Mouse (Mus musculus) CH12.LX (cell line): ENCODE measurements around the gene A030005L19Rik. TPM values are rescaled to one million over a fixed set of nuclear protein-coding genes. Genes with fewer than 3 reads are reported as not detected.

Experiments
- DNase-seq: peaks from one replicate; pipeline ENCODE4 v3.0.0-alpha.2; 2013; ENCODE audit errors: extremely low read depth
- H3K27ac ChIP-seq: 2 replicates; pipeline ENCODE4 v1.5.1; 2012; ENCODE audit warnings: low read depth, mild to moderate bottlenecking, control low read depth, moderate library complexity; ENCODE audit not compliant: insufficient read depth
- H3K27me3 ChIP-seq: replicated peaks from 2 replicates; pipeline ENCODE3; 2012; ENCODE audit warnings: inconsistent platforms
- H3K36me3 ChIP-seq, 2 experiments: replicated peaks in 1 of 2; 2 replicates each; pipeline versions ENCODE3 to v1.6.1; 2012; ENCODE audit warnings: inconsistent platforms in 1 of 2, low read length in 1 of 2, mild to moderate bottlenecking in 1 of 2, mixed read lengths in 1 of 2, moderate library complexity in 1 of 2; ENCODE audit not compliant: control insufficient read depth in 1 of 2, insufficient read depth in 1 of 2
- H3K4me1 ChIP-seq, 2 experiments: 2 replicates each; pipeline ENCODE4 v1.6.1; 2012; ENCODE audit warnings: inconsistent platforms in 1 of 2, moderate library complexity in 1 of 2; ENCODE audit not compliant: insufficient read depth in 2 of 2, control insufficient read depth in 1 of 2
- H3K4me2 ChIP-seq: 2 replicates; pipeline ENCODE4 v1.6.1; 2012; ENCODE audit warnings: low read depth, mild to moderate bottlenecking, control low read depth; ENCODE audit not compliant: poor library complexity, insufficient read depth, severe bottlenecking
- H3K4me3 ChIP-seq, 3 experiments: fragments of 150-350 bp in 1 of 3; sonication (generic) in 1 of 3; replicated peaks in 1 of 3; 2 replicates each; pipeline versions ENCODE3 to v1.5.1; 2011 to 2012; ENCODE audit warnings: low read depth in 2 of 3, low read length in 2 of 3, mild to moderate bottlenecking in 2 of 3, moderate library complexity in 2 of 3, control low read depth in 1 of 3, improper control_type of control experiment in 1 of 3, inconsistent platforms in 1 of 3, mixed read lengths in 1 of 3; ENCODE audit not compliant: poor library complexity in 1 of 3
- H3K79me2 ChIP-seq: replicated peaks from 2 replicates; pipeline ENCODE4 v1.6.1; 2012; ENCODE audit warnings: mild to moderate bottlenecking, moderate library complexity; ENCODE audit not compliant: control insufficient read depth, poor library complexity, insufficient read depth, severe bottlenecking; ENCODE audit errors: extremely low read depth
- H3K9ac ChIP-seq: 2 replicates; pipeline ENCODE4 v1.6.1; 2012; ENCODE audit warnings: low read depth, mild to moderate bottlenecking, control low read depth, moderate library complexity; ENCODE audit not compliant: insufficient read depth
- H3K9me3 ChIP-seq: replicated peaks from 2 replicates; pipeline ENCODE3; 2012; ENCODE audit warnings: low read length, inconsistent platforms, mixed read lengths
- BHLHE40 ChIP-seq: IDR thresholded peaks from 2 replicates; pipeline ENCODE4 v1.6.1; 2011; ENCODE audit warnings: mild to moderate bottlenecking, low read depth, low read length, improper control_type of control experiment
- CHD1 ChIP-seq: IDR thresholded peaks from 2 replicates; pipeline ENCODE4 v1.6.1; 2012; ENCODE audit warnings: low read depth, low read length, improper control_type of control experiment, inconsistent platforms
- CHD2 ChIP-seq: IDR thresholded peaks from 2 replicates; pipeline ENCODE4 v1.6.1; 2011; ENCODE audit warnings: low read length, improper control_type of control experiment
- CTCF ChIP-seq, 2 experiments: IDR thresholded peaks in 1 of 2; conservative IDR thresholded peaks in 1 of 2; 2 replicates each; pipeline ENCODE4 v1.5.1; 2011 to 2012; ENCODE audit warnings: low read depth in 2 of 2, low read length in 2 of 2, improper control_type of control experiment in 1 of 2, inconsistent platforms in 1 of 2, mild to moderate bottlenecking in 1 of 2, moderate library complexity in 1 of 2
- E2F4 ChIP-seq: IDR thresholded peaks from 2 replicates; pipeline ENCODE4 v1.6.1; 2011; ENCODE audit warnings: low read depth, low read length, improper control_type of control experiment; ENCODE audit not compliant: insufficient replicate concordance
- ELF1 ChIP-seq: IDR thresholded peaks from 2 replicates; pipeline ENCODE4 v1.6.1; 2014; ENCODE audit warnings: low read depth, mild to moderate bottlenecking, inconsistent platforms, low read length, improper control_type of control experiment
- EP300 ChIP-seq: IDR thresholded peaks from 2 replicates; pipeline ENCODE4 v1.6.1; 2011; ENCODE audit warnings: low read length, improper control_type of control experiment
- ETS1 ChIP-seq: conservative IDR thresholded peaks from 2 replicates; pipeline ENCODE4 v1.6.1; 2012; ENCODE audit warnings: low read depth, mild to moderate bottlenecking, inconsistent platforms, low read length, improper control_type of control experiment, moderate library complexity
- GABPA ChIP-seq: IDR thresholded peaks from 2 replicates; pipeline ENCODE4 v1.6.1; 2012; ENCODE audit warnings: low read depth, low read length, improper control_type of control experiment, inconsistent platforms; ENCODE audit not compliant: insufficient replicate concordance
- HCFC1 ChIP-seq: IDR thresholded peaks from 2 replicates; pipeline ENCODE4 v1.6.1; 2012; ENCODE audit warnings: low read depth, mild to moderate bottlenecking, inconsistent platforms, low read length, improper control_type of control experiment
- IRF4 ChIP-seq: IDR thresholded peaks from 2 replicates; pipeline ENCODE4 v1.6.1; 2014; ENCODE audit warnings: low read depth, mild to moderate bottlenecking, inconsistent platforms, low read length, improper control_type of control experiment
- JUN ChIP-seq: IDR thresholded peaks from 2 replicates; pipeline ENCODE4 v1.6.1; 2011; ENCODE audit warnings: low read depth, mild to moderate bottlenecking, low read length, improper control_type of control experiment, moderate library complexity; ENCODE audit not compliant: insufficient read depth
- JUND ChIP-seq: conservative IDR thresholded peaks from 2 replicates; pipeline ENCODE4 v1.6.1; 2011; ENCODE audit warnings: low read depth, low read length, improper control_type of control experiment
- KAT2A ChIP-seq: IDR thresholded peaks from 2 replicates; pipeline ENCODE4 v1.6.1; 2012; ENCODE audit warnings: low read length, improper control_type of control experiment, inconsistent platforms; ENCODE audit not compliant: insufficient replicate concordance
- MAFK ChIP-seq: IDR thresholded peaks from 2 replicates; pipeline ENCODE4 v1.6.1; 2011; ENCODE audit warnings: low read length, improper control_type of control experiment; ENCODE audit not compliant: insufficient replicate concordance
- MAX ChIP-seq: IDR thresholded peaks from 2 replicates; pipeline ENCODE4 v1.6.1; 2011; ENCODE audit warnings: low read length, improper control_type of control experiment
- MAZ ChIP-seq: IDR thresholded peaks from 2 replicates; pipeline ENCODE4 v1.6.1; 2012; ENCODE audit warnings: low read depth, mild to moderate bottlenecking, inconsistent platforms, low read length, improper control_type of control experiment, moderate library complexity
- MEF2A ChIP-seq: IDR thresholded peaks from 2 replicates; pipeline ENCODE4 v1.6.1; 2014; ENCODE audit warnings: low read depth, mild to moderate bottlenecking, inconsistent platforms, low read length, improper control_type of control experiment, borderline replicate concordance
- MXI1 ChIP-seq: IDR thresholded peaks from 2 replicates; pipeline ENCODE4 v1.6.1; 2011; ENCODE audit warnings: mild to moderate bottlenecking, low read depth, low read length, improper control_type of control experiment
- MYC ChIP-seq: IDR thresholded peaks from 2 replicates; pipeline ENCODE4 v1.6.1; 2011; ENCODE audit warnings: low read depth, mild to moderate bottlenecking, improper control_type of control experiment, low read length
- NELFE ChIP-seq: IDR thresholded peaks from 2 replicates; pipeline ENCODE4 v1.6.1; 2011; ENCODE audit warnings: low read depth, low read length, improper control_type of control experiment
- NRF1 ChIP-seq: IDR thresholded peaks from 2 replicates; pipeline ENCODE4 v1.6.1; 2014; ENCODE audit warnings: low read depth, mild to moderate bottlenecking, inconsistent platforms, low read length, improper control_type of control experiment, moderate library complexity
- PAX5 ChIP-seq: IDR thresholded peaks from 2 replicates; pipeline ENCODE4 v1.6.1; 2012; ENCODE audit warnings: low read length, inconsistent platforms, mixed read lengths
- POLR2A ChIP-seq: IDR thresholded peaks from 2 replicates; pipeline ENCODE4 v1.6.1; 2011; ENCODE audit warnings: low read depth, mild to moderate bottlenecking, improper control_type of control experiment, low read length
- POLR2AphosphoS2 ChIP-seq: IDR thresholded peaks from 2 replicates; pipeline ENCODE4 v1.6.1; 2011; ENCODE audit warnings: low read depth, low read length, improper control_type of control experiment
- RAD21 ChIP-seq: IDR thresholded peaks from 2 replicates; pipeline ENCODE4 v1.6.1; 2011; ENCODE audit warnings: low read depth, mild to moderate bottlenecking, low read length, improper control_type of control experiment, moderate library complexity
- RCOR1 ChIP-seq: conservative IDR thresholded peaks from 2 replicates; pipeline ENCODE4 v1.6.1; 2012; ENCODE audit warnings: low read depth, mild to moderate bottlenecking, inconsistent platforms, low read length, improper control_type of control experiment
- SIN3A ChIP-seq: IDR thresholded peaks from 2 replicates; pipeline ENCODE4 v1.6.1; 2012; ENCODE audit warnings: low read length, improper control_type of control experiment, inconsistent platforms
- SMC3 ChIP-seq: IDR thresholded peaks from 2 replicates; pipeline ENCODE4 v1.6.1; 2011; ENCODE audit warnings: low read depth, low read length, improper control_type of control experiment
- TBP ChIP-seq: conservative IDR thresholded peaks from 2 replicates; pipeline ENCODE4 v1.6.1; 2011; ENCODE audit warnings: low read depth, low read length, improper control_type of control experiment
- TCF12 ChIP-seq: IDR thresholded peaks from 2 replicates; pipeline ENCODE4 v1.6.1; 2014; ENCODE audit warnings: low read depth, mild to moderate bottlenecking, inconsistent platforms, low read length, improper control_type of control experiment
- UBTF ChIP-seq: IDR thresholded peaks from 2 replicates; pipeline ENCODE4 v1.6.1; 2012; ENCODE audit warnings: low read depth, mild to moderate bottlenecking, inconsistent platforms, low read length, improper control_type of control experiment, moderate library complexity
- USF1 ChIP-seq: IDR thresholded peaks from 2 replicates; pipeline ENCODE4 v1.6.1; 2014; ENCODE audit warnings: low read depth, mild to moderate bottlenecking, inconsistent platforms, low read length, improper control_type of control experiment
- USF2 ChIP-seq: conservative IDR thresholded peaks from 2 replicates; pipeline ENCODE4 v1.6.1; 2011; ENCODE audit warnings: low read depth, low read length, improper control_type of control experiment
- ZC3H11A ChIP-seq: IDR thresholded peaks from 2 replicates; pipeline ENCODE4 v1.6.1; 2012; ENCODE audit warnings: low read depth, mild to moderate bottlenecking, inconsistent platforms, low read length, improper control_type of control experiment
- ZKSCAN1 ChIP-seq: IDR thresholded peaks from 2 replicates; pipeline ENCODE4 v1.6.1; 2012; ENCODE audit warnings: low read depth, inconsistent platforms, low read length, improper control_type of control experiment, borderline replicate concordance
- ZMIZ1 ChIP-seq: IDR thresholded peaks from 2 replicates; pipeline ENCODE4 v1.6.1; 2012; ENCODE audit warnings: low read depth, mild to moderate bottlenecking, inconsistent platforms, low read length, improper control_type of control experiment
- ZNF384 ChIP-seq: IDR thresholded peaks from 2 replicates; pipeline ENCODE4 v1.6.1; 2012; ENCODE audit warnings: low read depth, low read length, improper control_type of control experiment, inconsistent platforms
- dilution Hi-C: fragments of 300-500 bp; cut with MboI; formaldehyde crosslinking; loops from 2 replicates; pipeline ENCODE4 v1.14.3; 2020; ENCODE audit warnings: low sequenced_read_pairs; ENCODE audit not compliant: extremely low pct_unique_long_range_greater_than_20kb, extremely low pct_ligation_motif_present
- in situ Hi-C: fragments of 300-500 bp; cut with MboI; formaldehyde crosslinking; loops from 3 replicates; pipeline ENCODE4 v1.14.3; 2019; ENCODE audit warnings: low sequenced_read_pairs, low pct_ligation_motif_present, low pct_unique_long_range_greater_than_20kb, mixed read lengths
- polyA plus RNA-seq: library from polyadenylated mRNA; unstranded; fragments of >175 nt; gene quantifications from 2 replicates; pipeline ENCODE4 v1.2.1, GENCODE M21; 2012; ENCODE audit warnings: low read depth; ENCODE audit not compliant: insufficient read length
- total RNA-seq, 2 experiments: library from RNA; depleted of rRNA; stranded (reverse); fragments of 300-350 nt in 1 of 2; fragments of >200 nt in 1 of 2; gene quantifications; 2 replicates each; pipeline ENCODE4 v1.2.3; 2012 to 2014

Gene A030005L19Rik
- total and polyA plus RNA-seq, 3 experiments: not detected

- no peak overlapping the region for H3K27ac ChIP-seq
- dilution Hi-C loops: no loop called here
These were observed 34.0 kb upstream of the A030005L19Rik start for GRCm38 (mm10) chr1:82879172-82879571.

DNA sequence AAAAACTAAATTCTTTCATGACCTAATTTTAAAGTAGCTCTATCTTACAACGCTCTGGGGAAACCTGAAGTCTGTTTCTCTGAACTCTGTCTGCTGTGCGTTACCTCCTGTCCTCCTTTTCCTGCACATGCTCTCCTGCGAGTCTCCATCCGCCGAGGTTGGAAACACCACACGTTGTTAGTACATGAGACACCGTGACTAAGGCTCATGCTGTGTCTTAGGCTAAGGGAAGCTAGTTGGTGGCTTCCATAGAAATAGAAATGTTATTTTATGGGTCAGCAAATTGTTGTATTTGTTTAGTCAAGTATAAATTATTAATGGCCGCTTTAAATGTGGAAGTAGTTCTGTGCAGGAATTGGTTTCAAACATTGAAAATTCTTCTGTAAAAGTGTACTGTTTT is 32.9 kb upstream of the A030005L19Rik start:
- DNase-seq: no peak
- peaks cover 32 to 69% of the 10 kb centered on the region in 2 experiments for H3K36me3 ChIP-seq
- in situ Hi-C loops: no loop called here
- TF ChIP-seq POLR2A (no peak), NELFE (no peak), USF2 (no peak), NRF1 (no peak), ZNF384 (no peak), MYC (no peak), KAT2A (no peak), MAZ (no peak), MEF2A (no peak), CTCF (conservative IDR thresholded peaks at IDR 0.05 in 1 of 2, IDR thresholded peaks at IDR 0.05 in 1 of 2; ENCODE audit: low read depth in 2 of 2, low read length in 2 of 2) (no peak)
- TF ChIP-seq, all 38 proteins: peak for 0
- Histone ChIP-seq H3K79me2 (peaks cover 6% of the 10 kb centered on the region; the same call in 1 of the 2 replicates), H3K27ac (no peak overlapping the region), H3K9ac (no peak overlapping the region), H3K4me1 (peaks cover 5 to 50% of the 10 kb centered on the region in 2 experiments), H3K9me3 (no peaks in the 10 kb centered on the region), H3K27me3 (no peaks in the 10 kb centered on the region), H3K4me3 (no peak overlapping the region), H3K4me2 (no peak overlapping the region)
- dilution Hi-C loops: no loop called here

More at GRCm38 (mm10) chr1:82879172-82879571, 34.0 kb upstream of the A030005L19Rik start:
- Histone ChIP-seq H3K4me3 (no peak overlapping the region), H3K27me3 (no peaks in the 10 kb centered on the region), H3K36me3 (peaks cover 28 to 67% of the 10 kb centered on the region in 2 experiments), H3K4me1 (peaks cover 2 to 40% of the 10 kb centered on the region in 2 experiments; a peak in 3 of 4 replicates), H3K4me2 (no peak overlapping the region), H3K9me3 (no peaks in the 10 kb centered on the region), H3K79me2 (peaks cover 6% of the 10 kb centered on the region; the same call in 1 of the 2 replicates), H3K9ac (no peak overlapping the region)
- in situ Hi-C loops: no loop called here
- peak; percentile 86 for DNase-seq
- TF ChIP-seq MEF2A (no peak), MXI1 (no peak), RCOR1 (no peak), EP300 (peak; percentile 80), CHD1 (no peak), IRF4 (peak; percentile 72), MYC (peak; percentile 66; the same call in 1 of the 2 replicates), ETS1 (peak; percentile 79), PAX5 (no peak), ZMIZ1 (no peak), TBP (no peak), KAT2A (no peak), ZC3H11A (no peak), SMC3 (no peak), BHLHE40 (peak; percentile 49; the same call in 1 of the 2 replicates), HCFC1 (no peak), RAD21 (no peak), JUN (peak; percentile 47; the same call in 1 of the 2 replicates), POLR2AphosphoS2 (no peak), MAX (no peak), JUND (peak; percentile 45; the same call in 1 of the 2 replicates), UBTF (no peak), SIN3A (no peak; the same call in 1 of the 2 replicates), CHD2 (no peak), E2F4 (no peak), MAFK (peak; percentile 78; the same call in 1 of the 2 replicates), NRF1 (no peak), GABPA (no peak), USF2 (no peak), CTCF (conservative IDR thresholded peaks at IDR 0.05 in 1 of 2, IDR thresholded peaks at IDR 0.05 in 1 of 2; ENCODE audit: low read depth in 2 of 2, low read length in 2 of 2) (no peak), ZKSCAN1 (no peak), TCF12 (peak; percentile 31; the same call in 1 of the 2 replicates), MAZ (no peak), USF1 (no peak), POLR2A (no peak), ZNF384 (no peak), NELFE (no peak), ELF1 (peak; percentile 51; the same call in 1 of the 2 replicates)
